Mouse (Mus musculus) lung, postnatal 0 days (tissue): Measurements from ENCODE around the gene Olfr16.

ENCODE experiments used
- CTCF ChIP-seq: IDR thresholded peaks from 2 replicates; pipeline ENCODE4 v1.5.1; 2016; ENCODE audit warnings: antibody characterized with exemption, mild to moderate bottlenecking
- EP300 ChIP-seq: IDR thresholded peaks from 2 replicates; pipeline ENCODE4 v1.6.1; 2016; ENCODE audit warnings: antibody characterized with exemption, mild to moderate bottlenecking, control low read depth

DNA sequence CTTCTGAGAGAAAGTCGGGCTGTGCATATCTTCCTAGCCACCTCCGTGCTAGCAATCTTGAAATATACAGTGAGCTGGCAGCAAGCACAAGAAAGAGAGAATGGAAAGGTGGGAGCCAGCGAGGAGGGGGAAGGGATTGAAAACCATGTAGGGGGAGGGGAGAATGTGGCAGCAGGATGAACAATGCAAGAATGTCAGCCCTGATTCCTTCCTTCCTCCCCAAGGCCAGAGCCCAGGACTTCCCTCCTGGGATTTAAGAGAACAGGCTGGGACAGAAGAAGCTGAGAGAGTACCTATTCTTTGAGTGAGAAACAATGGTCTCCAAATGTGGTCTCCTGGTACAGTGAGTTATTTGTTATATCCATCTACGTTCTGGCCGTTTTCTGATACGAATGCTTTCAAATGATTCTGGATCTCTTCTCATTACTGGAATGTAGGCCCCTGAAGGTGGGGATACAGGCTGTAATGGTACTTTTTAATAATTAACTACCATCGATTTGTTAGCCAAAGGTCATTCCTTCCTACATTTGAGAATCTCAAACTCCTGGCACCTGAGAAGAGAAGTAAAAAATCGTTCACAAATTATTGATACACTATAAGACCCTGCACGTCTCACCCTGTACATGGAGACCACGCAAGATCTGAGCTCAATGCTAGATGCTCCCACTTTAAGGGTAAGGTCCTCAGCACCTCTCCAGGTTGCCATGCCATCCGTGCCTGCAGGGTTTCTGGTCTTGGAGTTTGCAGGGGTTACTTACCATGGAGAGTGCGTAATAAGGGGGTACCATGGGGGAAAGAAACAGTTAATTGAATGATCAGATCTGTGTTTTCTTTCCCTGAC is 39.8 kb downstream of the Olfr16 start:
- TF ChIP-seq CTCF (no peak), EP300 (no peak)
